Mouse (Mus musculus): ENCODE data around the gene Ppp2ca.
A peak's percentile ranks its signal among the peaks of the same experiment; 100 is the strongest.
"Not testable (repeated sequence)": the region's sequence is repeated elsewhere in the genome, so short reads cannot be mapped to it uniquely, and the experiment has no call there.

The Ppp2ca gene

DNA sequence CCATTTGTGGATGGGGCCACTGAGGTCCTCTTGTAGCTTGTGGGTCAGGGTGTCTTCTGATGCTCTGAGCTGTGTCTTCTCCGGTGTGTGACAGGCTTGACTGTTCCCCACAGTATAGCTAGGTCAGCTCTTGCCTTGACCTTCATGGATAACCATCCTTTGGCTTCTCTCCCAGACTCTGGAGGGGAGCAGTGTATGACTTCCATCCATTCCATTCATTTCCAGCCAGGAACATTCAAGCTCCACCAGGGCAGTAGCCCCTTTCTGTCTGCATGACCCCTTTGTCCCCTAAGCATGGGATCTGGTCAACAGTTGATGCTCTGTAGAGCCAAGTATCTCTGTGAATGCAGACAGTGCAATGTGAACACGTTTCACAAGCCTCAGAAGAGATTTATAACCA lies 885 bp upstream of the Ppp2ca start:
- no peak for DNase-seq

DNA sequence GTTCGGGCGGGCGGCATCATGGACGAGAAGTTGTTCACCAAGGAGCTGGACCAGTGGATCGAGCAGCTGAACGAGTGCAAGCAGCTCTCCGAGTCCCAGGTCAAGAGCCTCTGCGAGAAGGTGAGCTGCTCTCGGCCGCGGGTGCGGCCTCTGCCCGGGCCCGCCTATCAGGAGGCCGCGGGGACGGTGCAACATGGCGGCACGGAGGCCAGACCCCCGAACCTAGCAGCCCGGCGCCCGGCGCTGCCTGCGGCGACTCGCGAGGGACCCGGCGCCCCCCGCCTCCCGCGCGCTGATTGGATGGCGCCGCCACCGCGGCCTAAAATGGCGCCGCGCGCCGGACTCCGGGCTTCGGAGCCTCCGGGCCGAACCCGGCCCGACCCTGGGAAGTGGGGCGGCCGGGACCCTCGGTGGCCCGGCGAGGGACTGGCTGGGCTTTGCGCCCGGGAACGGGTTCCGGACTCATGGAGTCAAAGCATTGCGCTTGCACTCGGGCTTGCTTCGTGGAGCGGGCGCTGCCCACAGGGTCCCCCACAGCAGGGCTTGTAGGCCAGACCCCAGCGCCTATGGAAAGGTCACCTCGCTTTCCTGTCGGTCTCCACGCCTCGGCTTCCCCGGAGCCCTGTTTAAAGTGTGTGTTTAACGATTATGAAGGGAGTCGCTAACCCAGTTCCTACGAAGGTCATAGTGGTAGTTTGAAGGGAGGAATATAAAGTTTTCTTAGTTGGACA lies 715 bp downstream of the Ppp2ca start:
- DNase-seq = peak; percentile 55

DNA sequence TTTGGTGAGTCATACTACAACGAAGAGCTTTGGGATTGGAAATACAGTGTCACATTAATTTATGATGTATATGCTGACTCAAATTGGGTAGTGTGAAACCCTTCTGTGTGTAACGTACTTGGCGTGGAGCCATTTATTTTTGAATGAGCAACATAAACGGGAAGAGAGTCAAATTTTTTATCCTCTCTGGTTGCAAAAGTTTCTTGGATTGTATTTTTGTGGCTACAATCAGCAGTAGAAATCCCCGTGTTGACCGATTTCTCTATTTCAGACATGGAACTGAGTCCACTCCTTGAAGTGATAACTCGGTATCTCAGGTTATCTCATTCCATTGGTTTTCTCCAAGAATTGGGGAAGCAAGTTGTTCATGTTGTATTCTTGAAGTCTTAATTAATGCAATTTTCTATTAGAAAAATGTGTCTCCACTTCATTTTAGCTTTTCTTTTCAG lies 1.3 kb downstream of the Ppp2ca start:
- DNase-seq = no peak

DNA sequence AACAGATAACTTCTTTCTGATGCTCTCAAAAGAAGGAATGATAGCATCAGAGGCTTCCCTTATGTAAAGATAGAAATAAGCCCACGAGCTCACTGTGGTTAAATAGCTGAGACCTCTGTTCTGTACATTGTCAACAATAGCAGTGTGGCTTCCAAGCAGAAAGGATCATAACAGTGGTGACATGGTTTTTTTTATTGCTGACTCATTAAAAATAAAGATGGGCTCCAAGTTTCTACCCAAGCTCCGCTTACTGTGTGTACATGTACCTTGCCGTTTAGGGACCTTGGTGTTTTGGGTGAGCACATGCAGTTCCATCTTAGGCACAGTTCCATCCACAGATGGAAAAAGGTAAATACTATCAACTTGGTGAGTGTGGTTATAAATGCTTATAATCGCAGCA lies 4.5 kb downstream of the Ppp2ca start:
- DNase-seq = no peak

DNA sequence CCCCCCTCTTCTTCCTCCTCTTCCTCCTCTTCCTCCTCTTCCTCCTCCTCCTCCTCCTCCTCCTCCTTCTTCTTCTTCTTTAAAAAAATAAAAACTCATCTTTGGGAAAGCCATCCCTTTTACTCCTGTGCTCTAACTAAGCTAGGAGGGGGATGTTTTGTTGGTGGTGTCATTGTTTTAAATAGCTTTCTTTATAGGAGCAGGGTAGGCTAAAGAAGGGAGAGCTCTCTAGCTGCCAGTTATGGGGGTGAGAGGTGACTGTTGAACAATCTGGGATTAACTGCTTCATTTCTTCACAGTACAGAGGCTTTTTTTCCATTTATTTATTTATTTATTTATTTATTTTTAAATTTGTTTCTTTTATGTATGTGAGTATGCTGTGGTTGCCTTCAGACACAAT lies 7.0 kb downstream of the Ppp2ca start:
- DNase-seq = no peak

DNA sequence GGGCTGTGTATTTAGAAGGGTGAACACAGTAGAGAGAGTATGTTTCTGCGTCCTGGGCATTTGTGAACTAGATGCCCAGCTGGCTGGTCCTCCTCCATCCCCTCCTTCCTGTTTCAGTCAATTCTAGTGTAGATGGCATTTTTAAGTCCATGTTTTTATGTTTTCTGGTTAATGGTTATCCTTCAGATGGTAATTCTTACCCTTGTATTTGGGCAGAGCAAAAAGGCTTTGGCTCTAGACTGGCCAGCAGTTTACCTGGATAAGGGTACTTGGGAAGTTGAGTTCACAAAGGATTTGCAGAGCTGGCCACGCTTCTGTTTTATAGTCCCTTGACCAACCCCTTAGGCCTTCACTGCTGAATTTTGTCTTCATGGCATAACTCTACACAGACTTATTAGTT lies 7.6 kb downstream of the Ppp2ca start:
- DNase-seq = peak; percentile 25

DNA sequence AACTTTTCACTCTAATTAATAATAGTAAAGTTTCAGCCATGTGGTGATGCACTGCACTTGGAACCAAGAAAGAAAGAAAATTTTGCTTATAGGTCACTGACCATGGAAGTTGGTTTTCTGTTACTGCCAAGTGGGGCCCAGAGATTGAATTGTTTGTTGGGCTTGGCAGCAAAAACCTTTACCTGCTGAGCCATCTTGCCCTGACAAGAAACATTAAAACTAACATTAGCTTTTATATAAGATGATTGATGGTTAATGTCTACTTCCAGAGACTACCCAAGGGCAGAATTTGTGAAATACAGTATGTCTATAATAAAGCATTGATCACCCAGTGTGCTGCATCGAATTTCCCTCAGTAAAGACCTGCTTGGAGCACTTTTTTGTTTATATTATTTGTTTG lies 8.0 kb downstream of the Ppp2ca start:
- no peak for DNase-seq

DNA sequence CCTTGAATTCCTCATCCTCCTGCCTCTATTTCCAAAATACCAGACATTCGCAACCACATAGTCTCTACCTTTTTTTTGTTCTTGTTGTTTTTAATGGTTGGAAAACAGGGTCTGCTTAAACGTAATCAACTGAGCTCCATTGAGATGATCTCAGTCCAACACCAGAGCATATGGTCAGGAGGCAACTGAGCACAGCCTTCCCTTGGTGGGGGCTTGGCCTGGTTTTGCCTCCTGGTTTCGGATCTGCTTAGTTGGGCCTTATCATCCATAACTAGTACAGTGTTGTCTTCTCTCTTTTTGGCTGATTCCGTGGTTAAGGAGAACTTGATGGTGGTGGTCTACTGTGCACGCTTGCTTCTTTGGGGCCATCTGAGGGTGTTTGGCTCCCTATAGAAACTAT lies 10.3 kb downstream of the Ppp2ca start:
- no peak for DNase-seq

DNA sequence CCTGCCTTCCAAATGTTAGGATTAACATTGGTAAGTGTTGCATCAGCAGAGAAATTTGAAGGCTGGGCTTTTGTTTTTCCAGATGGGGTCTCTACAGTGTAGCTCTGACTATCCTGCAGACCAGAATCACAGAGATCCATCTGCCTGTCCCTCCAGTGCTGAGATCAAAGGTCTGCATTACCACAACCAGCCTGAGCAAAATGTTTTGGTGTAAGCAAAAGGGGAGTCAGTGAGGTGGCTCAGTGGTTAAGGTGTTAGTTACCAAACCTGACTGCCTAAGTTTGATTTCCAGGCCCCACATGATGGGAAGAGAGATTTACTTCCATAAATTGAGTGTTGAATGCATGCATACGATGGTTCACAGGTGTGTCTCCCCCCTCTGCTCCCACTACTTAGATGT lies 10.9 kb downstream of the Ppp2ca start:
- DNase-seq = no peak

DNA sequence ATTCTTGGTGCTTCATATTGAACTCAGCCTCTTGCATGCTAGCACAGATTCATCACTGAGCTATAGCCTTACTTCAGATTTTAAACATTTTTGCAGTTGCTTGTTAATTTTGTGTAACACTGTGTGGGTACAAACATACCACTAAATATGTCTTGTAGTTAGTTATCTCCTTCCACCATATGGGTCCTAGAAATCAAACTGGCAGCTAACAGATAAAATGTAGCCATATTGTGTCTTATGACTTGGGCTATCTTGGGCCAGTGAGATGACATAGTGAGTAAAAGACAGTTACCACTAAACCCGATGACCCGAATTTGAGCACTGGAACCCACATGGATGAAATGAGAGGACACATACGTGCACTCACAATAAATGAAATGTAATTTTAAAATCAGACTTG lies 17.0 kb downstream of the Ppp2ca start:
- DNase-seq = no peak

DNA sequence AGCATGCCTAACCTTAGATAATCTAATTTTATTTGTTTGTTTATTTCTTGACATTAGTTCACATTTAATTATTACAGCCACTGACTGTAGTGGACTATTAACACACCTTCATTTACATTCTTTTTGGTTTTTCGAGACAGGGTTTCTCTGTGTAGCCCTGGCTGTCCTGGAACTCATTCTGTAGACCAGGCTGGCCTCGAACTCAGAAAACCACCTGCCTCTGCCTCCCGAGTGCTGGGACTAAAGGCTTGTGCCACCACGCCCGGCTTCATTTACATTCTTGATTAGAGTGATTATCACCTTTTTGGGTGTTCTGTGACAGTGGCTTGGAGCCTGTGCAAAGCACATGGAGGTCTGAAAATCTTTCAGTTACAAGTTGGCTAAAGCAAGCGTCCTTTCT lies 17.6 kb downstream of the Ppp2ca start:
- DNase-seq = not testable (repeated sequence)

DNA sequence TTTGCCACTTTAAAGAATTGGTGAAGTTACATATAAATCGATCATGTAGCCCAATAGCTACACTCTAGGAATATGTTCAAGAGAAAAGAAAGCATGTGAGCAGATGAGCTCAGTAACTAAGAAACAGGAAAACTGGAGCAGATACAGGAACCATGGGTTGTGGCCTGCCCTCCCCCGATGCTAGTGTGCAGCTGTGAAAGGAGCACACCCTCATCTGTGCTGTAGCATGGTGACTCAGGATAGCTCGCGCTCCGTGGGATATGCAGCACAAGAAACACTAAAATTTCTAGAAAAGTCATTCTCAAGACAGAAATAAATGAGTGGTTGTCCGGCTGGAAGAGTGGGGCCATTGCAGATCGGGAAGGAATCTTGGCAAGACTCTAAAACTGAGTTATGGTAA lies 18.7 kb downstream of the Ppp2ca start:
- DNase-seq = no peak

DNA sequence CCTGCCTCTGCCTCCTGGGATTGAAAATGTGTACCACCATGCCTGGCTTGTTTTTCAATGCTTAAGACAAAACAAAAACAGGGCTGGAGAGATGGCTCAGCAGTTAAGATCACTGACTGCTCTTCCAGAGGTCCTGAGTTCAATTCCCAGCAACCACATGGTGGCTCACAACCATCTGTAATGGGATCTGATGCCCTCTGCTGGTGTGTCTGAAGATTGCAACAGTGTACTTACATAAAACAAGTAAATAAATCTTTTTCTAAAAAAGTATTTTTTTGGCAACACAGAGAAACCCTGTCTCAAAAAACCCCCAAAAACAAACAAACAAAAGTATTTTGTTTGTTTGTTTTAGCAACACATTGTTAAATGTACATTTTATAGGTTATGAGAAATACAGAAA lies 21.9 kb downstream of the Ppp2ca start:
- DNase-seq = not testable (repeated sequence)

DNA sequence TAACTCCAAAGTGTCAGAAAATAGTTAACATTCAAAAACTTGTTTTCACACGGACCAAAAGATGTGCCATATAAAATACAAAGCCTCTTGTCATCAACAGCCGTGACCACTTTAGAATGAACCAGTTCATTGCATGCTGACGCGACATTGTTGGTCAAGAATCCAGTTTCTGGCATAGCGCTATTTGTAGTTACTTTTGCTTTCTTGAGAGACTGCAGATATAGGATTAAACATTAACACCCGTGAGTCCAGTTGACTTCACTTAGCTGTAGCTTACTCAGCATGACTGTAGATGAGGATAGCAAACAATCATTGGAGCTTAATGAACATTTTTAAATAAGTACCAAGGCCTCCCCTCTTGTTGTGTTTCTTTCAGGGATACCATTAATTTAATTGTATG lies 23.6 kb downstream of the Ppp2ca start:
- DNase-seq = no peak

DNA sequence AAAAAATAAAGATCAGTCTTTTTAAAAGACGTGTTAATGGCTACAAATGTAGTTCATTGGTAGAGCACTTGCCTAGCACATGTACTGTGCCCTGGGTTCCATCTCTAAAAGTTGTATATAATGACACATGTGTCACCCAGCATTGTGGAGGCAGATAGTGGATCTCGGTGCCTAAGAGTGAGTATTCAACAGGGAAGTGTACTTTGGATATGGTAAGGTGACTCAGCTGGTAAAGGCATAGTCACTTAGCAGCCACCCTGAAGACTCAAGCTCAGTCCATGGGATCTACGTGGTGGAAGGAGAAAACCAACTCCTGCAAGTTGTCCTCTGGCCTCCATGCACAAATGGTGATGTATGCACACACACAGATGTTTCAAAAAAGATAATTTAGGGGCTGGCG lies 26.0 kb downstream of the Ppp2ca start:
- no peak for DNase-seq

DNA sequence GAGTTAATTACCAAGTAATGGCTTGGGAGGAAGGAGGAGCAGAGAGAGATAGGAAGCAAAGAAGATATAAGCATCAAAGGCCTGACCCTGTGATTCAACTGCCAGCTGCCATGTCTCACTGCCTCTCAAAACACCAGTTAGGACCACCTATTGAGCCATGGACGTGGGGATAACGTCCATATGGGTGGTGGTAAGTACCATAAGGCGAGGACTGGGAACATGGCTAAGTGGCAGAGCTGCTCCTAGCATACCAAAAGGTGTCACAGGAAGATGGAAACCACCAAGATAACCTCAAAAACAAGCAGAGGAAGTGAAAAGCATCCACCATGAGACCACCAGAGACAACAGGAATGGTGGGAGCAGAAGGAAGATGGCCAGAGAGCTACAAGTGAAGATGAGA lies 28.7 kb downstream of the Ppp2ca start:
- DNase-seq = no peak

DNA sequence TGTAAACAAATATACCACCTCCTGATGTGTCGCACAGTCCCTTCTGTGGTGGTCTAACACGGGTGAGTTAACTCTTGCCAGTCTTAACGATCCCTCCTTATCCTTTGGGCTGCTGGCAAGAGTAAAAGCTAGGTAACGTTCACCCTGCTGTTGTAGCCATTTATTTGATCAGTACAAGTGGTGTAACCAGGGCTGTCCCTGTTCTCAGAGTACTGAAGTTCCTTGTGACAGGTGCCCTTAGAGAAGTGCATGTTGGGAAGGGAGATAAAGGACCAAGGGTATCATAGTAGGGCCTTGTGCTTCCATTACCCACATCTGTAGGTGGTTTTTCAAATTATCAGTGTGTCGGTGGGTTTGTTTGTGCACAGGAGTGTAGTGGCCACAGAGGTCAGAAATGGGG lies 29.3 kb downstream of the Ppp2ca start:
- DNase-seq = no peak

DNA sequence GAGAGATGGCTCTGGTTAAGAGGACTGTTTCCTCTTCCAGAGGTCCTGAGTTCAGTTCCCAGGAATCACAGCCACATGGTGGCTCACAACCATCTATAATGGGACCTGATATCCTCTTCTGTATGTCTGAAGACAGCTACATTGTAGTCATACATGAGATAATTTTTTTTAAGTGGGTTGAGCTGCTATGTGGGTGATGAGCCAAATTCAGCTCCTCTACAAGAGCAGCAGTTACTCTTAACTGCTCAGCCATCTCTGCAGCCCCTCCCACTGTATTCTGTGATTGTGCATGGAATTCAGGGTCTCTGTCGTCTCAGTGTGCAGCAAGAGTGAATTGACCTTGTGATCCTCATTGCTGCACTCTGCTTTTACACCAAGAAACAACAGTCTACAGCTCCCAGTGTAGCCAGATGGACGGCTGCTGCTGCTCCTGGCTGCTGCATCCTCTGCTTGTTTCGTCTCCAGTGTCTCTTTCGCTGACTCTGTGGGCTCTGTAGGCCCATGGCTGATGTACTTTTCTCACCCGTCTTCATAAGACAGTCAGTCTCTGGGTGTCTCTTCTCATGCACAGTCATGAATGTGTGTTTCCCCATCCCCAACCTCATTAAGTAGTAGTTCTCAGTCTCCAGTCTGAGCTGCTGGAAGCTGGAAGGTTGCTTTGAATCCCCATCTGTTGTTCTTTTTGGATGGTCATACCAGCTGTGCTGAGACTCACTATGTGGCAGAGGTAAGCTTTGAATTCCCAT lies 30.0 kb downstream of the Ppp2ca start:
- DNase-seq = no peak

DNA sequence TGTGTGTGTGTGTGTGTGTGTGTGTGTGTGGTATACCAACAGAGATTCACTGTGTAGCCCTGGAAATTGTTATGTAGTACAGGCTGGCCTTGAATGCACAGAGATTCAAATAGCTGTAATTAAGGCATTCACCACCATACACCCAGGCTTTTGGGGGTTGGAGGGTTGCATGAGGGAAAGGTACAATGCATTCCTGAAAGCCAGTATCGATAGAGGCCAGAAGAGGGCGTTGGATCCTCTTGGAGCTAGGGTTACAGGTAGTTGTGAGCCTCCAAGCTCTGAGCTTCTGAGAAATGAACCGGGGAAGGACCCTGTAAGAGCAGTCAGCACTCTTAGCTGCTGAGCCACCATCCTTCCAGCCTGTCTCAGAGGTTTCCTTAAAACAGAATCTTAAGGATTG lies 30.7 kb downstream of the Ppp2ca start:
- DNase-seq = no peak

DNA sequence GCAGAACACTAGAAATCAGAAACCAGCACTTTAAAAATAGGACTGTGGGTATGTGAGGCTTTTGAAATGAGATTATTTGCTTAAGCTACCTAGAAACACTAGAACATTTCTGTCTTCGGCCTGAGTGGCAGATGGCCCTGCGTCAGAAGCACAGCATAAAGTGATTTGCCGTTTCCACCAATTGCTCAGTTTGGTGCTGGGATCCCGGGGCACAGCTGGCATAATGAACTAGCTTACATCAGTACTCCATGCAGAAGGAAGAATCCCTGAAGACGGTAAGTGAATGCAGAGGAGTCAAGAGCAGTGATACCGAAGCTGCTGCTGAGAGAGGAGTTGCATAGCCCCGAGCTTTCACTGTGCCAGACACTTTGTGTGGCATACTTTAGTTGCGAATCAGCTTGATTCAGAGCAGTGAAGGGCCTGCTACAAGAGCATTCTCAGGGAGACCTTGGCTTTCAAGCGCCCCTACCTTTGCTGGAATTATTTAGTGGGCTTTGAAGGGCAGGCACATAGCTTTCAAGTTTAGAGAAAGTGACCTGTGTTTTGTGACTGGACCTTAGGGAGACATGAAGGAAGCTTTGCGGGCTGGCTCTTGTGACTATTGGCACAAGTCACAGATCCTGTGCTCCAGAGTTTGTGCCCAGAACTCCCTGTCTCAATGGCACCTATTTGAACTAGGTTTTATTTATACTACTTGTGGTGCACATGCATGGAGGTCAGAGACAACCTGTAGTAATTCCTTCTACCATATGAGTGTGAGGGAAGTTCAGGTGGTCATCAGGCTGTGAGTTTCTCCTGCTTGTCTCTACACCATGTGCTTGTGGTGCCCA lies 31.4 kb downstream of the Ppp2ca start:
- no peak for DNase-seq

DNA sequence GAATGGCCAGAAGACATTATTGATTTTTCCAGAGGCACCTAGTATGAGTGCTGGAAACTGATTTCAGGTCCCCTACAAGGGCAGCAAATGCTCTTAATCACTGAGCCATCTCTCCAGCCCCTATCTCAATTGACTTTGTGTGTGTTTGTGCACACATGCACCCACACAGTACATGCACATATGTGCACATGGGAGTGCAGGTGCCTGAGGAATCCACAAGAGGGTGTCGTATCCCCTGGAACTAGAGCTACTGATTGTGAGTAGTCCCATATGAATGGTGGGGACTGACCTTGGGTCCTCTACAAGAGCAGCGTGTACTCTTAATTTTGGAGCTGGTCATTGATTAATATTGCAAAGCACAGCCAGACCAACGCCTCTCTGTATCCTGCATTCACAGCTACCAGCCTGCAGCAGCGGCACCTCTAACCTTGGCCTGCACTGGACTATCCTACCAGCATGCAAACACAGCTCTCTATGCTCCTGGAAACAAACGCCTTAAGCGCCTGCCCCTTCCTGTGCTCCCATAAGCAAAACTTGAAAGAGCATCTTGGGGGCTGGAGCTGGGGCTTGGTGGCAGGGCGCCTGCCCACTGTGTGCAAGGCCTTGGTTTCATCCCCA lies 32.1 kb downstream of the Ppp2ca start:
- DNase-seq = no peak

DNA sequence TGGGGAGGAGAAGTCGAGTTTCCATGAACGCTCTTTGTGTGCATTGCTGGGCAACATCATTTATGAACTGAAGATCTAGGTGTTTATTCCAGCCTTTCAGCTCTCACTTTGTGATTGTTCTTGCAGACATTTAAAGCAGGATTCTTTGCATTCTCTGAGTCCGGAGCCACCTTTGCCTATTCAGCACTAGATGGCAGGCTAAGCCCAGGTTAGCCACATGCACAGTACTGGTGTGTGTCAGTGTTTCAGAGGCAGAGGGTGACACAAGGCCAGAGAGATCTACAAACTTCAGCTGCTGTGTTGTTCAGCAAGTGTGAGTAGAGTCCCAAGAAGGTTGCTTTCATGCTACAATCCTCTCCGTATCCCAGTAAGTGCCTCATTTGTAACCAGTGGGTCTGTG lies 45.2 kb downstream of the Ppp2ca start:
- peak; percentile 44 for DNase-seq

DNA sequence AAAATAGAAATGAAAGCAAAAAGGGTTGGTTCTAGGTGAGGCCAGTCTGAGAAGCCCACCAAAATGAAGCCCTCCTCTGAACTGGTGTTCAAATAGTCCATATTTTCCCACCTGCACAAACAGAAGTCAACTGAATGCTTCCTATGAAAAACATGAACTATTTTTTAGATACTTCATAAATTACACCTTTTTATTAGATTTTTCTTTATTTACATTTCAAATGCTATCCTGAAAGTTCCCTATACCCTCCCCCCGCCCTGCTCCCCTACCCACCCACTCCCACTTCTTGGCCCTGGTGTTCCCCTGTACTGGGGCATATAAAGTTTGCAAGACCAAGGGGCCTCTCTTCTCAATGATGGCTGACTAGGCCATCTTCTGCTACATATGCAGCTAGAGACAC lies 46.9 kb downstream of the Ppp2ca start, which contains the start of gene Olfr1373:
TSS of gene Olfr1373 (minus strand) at position 101 of the 400 bp plus-strand sequence.
- not testable (repeated sequence) for DNase-seq

All from kidney, adult 11 months (tissue).